Mouse (Mus musculus): ENCODE measurements at regions not wholly inside any gene's neighbourhood (a gene's known extent, or its start where the extent isn't known, plus 50 kb on each side); places are given as distances from the start of the nearest gene placed in this dataset.

GRCm38 (mm10) chr15:59783782-59784555 lies 232.4 kb downstream of the 4933412E24Rik start:
- peak overlapping the region; percentile 98 for H3K27ac ChIP-seq (replicated peaks; ENCODE audit: insufficient read depth, low read depth, low read length)
- H3K36me3 ChIP-seq (ENCODE audit: control insufficient read depth, insufficient read depth, low read length), result no peaks in the 10 kb centered on the region
- H3K79me2 ChIP-seq (ENCODE audit: control insufficient read depth, insufficient read depth, low read length), result no peaks in the 10 kb centered on the region
- H3K4me3 ChIP-seq (ENCODE audit: insufficient read depth, low read depth, low read length), result no peak overlapping the region
- peaks cover 20% of the 10 kb centered on the region for H3K4me1 ChIP-seq (ENCODE audit: control insufficient read depth, insufficient read depth, low read length)
- TF ChIP-seq POLR2A (IDR thresholded peaks at IDR 0.05; ENCODE audit: extremely low read depth, insufficient read depth, low read length) (no peak), CTCF (IDR thresholded peaks at IDR 0.05; ENCODE audit: low read depth, low read length) (no peak)
- no peaks in the 10 kb centered on the region for H3K27me3 ChIP-seq (ENCODE audit: control insufficient read depth, insufficient read depth, low read length)
- peak; percentile 95 for DNase-seq (ENCODE audit: extremely low read depth, low read depth, low spot score)
- H3K9ac ChIP-seq (ENCODE audit: low read depth, low read length), result peak overlapping the region; percentile 46
- WGBS, result 11% methylated on average over 22 of the region's 22 CpGs

DNA sequence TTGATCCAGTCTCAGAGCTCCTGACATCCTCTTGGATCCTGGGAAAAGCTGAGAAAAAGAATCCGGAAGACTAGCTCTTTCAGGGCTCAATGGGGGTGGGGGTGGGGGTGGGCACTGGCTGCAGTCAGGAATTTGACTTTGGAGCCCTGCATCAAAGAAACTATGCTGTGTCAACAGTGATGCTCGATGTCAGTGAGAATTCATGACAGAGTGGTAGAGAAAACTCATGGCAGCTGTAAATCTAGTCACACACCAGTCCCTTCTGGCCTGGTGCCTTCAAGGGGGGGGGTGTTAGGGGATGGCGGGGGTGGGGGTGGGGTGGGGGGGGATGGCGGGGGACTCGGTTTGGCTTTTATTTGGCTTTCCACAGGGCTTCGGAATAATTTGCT lies 233.0 kb downstream of the 4933412E24Rik start:
- WGBS, result 15% methylated on average over 6 of the region's 6 CpGs
- H3K27me3 ChIP-seq (ENCODE audit: control insufficient read depth, insufficient read depth, low read length), result no peaks in the 10 kb centered on the region
- H3K4me1 ChIP-seq (ENCODE audit: control insufficient read depth, insufficient read depth, low read length), result peaks cover 20% of the 10 kb centered on the region
- H3K36me3 ChIP-seq (ENCODE audit: control insufficient read depth, insufficient read depth, low read length), result no peaks in the 10 kb centered on the region
- no peaks in the 10 kb centered on the region for H3K79me2 ChIP-seq (ENCODE audit: control insufficient read depth, insufficient read depth, low read length)
- peak overlapping the region; percentile 88 for H3K27ac ChIP-seq (replicated peaks; ENCODE audit: insufficient read depth, low read depth, low read length)
- H3K4me3 ChIP-seq (ENCODE audit: insufficient read depth, low read depth, low read length), result no peak overlapping the region
- TF ChIP-seq CTCF (IDR thresholded peaks at IDR 0.05; ENCODE audit: low read depth, low read length) (no peak), POLR2A (IDR thresholded peaks at IDR 0.05; ENCODE audit: extremely low read depth, insufficient read depth, low read length) (no peak)
- no peak for DNase-seq (ENCODE audit: extremely low read depth, low read depth, low spot score)
- peak overlapping the region; percentile 46 for H3K9ac ChIP-seq (ENCODE audit: low read depth, low read length)

DNA sequence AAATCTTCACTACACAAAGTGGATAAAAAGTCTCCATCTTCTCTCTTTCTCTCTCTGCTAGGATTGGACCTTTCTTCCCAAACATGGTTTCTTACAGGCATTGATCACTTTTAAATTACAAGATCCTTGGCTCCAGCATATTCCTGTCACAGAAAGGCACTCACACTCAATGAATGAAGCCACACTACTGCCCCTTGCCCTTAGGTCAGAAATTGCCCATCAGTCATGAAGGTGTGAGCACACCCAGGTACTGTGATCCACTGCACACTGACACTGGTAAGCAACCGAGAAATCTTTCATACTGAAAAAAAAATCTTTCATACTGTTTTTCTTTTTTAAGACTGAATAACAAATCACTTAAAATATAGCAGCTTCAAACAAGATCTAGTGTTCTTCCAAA lies 235.9 kb downstream of the 4933412E24Rik start:
- 21% methylated on average over 1 of the region's 1 CpGs for WGBS

DNA sequence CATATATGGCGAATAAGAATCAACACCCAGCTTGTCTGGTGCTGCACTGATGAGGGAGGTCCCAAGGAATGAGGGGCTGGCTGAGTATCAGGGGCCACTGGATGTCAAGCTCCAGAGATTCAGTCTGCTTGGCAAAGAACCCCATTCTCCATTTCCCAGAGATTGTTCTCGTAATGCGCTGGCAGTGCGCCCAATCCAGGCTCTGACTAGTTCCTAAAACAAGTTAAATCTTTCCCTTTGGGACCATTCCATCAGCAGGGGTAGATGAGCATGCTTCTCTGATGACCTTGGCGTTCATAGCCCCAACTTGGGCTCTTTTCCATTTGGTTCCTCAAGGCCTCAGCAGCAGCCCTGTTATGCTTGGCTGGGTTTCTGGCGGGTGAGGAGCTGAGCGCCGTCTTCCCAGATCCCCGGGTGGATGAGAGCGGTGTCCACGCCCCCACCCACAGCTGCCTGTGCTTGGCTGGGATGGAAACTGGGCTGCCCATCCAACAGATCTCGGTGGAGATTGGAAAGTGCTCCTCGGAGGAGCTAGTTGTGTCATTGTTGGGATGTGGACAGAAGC lies 239.0 kb downstream of the 4933412E24Rik start:
- Histone ChIP-seq H3K9ac (ENCODE audit: low read depth, low read length) (no peak overlapping the region), H3K79me2 (ENCODE audit: control insufficient read depth, insufficient read depth, low read length) (no peaks in the 10 kb centered on the region), H3K27me3 (ENCODE audit: control insufficient read depth, insufficient read depth, low read length) (no peaks in the 10 kb centered on the region), H3K36me3 (ENCODE audit: control insufficient read depth, insufficient read depth, low read length) (no peaks in the 10 kb centered on the region), H3K4me1 (ENCODE audit: control insufficient read depth, insufficient read depth, low read length) (peaks cover 30% of the 10 kb centered on the region), H3K4me3 (ENCODE audit: insufficient read depth, low read depth, low read length) (no peak overlapping the region), H3K27ac (replicated peaks; ENCODE audit: insufficient read depth, low read depth, low read length) (0 out of 2 replicates have a peak overlapping the region, but pooled peaks have one; percentile 15)
- TF ChIP-seq POLR2A (IDR thresholded peaks at IDR 0.05; ENCODE audit: extremely low read depth, insufficient read depth, low read length) (no peak), CTCF (IDR thresholded peaks at IDR 0.05; ENCODE audit: low read depth, low read length) (no peak)
- WGBS, result 74% methylated on average over 13 of the region's 13 CpGs
- peak; percentile 61 for DNase-seq (ENCODE audit: extremely low read depth, low read depth, low spot score)

More for the DNA sequence above, 235.9 kb downstream of the 4933412E24Rik start:
- Histone ChIP-seq H3K79me2 (ENCODE audit: control insufficient read depth, insufficient read depth, low read length) (no peaks in the 10 kb centered on the region), H3K4me1 (ENCODE audit: control insufficient read depth, insufficient read depth, low read length) (peaks cover 25% of the 10 kb centered on the region), H3K9ac (ENCODE audit: low read depth, low read length) (no peak overlapping the region), H3K27me3 (ENCODE audit: control insufficient read depth, insufficient read depth, low read length) (no peaks in the 10 kb centered on the region), H3K36me3 (ENCODE audit: control insufficient read depth, insufficient read depth, low read length) (no peaks in the 10 kb centered on the region), H3K27ac (replicated peaks; ENCODE audit: insufficient read depth, low read depth, low read length) (no peak overlapping the region), H3K4me3 (ENCODE audit: insufficient read depth, low read depth, low read length) (no peak overlapping the region)
- DNase-seq (ENCODE audit: extremely low read depth, low read depth, low spot score), result peak; percentile 83
- no peak for TF ChIP-seq POLR2A (IDR thresholded peaks at IDR 0.05; ENCODE audit: extremely low read depth, insufficient read depth, low read length)
- no peak for TF ChIP-seq CTCF (IDR thresholded peaks at IDR 0.05; ENCODE audit: low read depth, low read length)

- Histone ChIP-seq H3K9ac (ENCODE audit: low read depth, low read length) (peak overlapping the region; percentile 22), H3K27me3 (ENCODE audit: control insufficient read depth, insufficient read depth, low read length) (no peaks in the 10 kb centered on the region), H3K27ac (replicated peaks; ENCODE audit: insufficient read depth, low read depth, low read length) (peak overlapping the region; percentile 80), H3K79me2 (ENCODE audit: control insufficient read depth, insufficient read depth, low read length) (no peaks in the 10 kb centered on the region), H3K4me1 (ENCODE audit: control insufficient read depth, insufficient read depth, low read length) (peaks cover 28% of the 10 kb centered on the region), H3K4me3 (ENCODE audit: insufficient read depth, low read depth, low read length) (no peak overlapping the region), H3K36me3 (ENCODE audit: control insufficient read depth, insufficient read depth, low read length) (no peaks in the 10 kb centered on the region)
- peak; percentile 86 for DNase-seq (ENCODE audit: extremely low read depth, low read depth, low spot score)
- 15% methylated on average over 3 of the region's 3 CpGs for WGBS
- TF ChIP-seq POLR2A (IDR thresholded peaks at IDR 0.05; ENCODE audit: extremely low read depth, insufficient read depth, low read length), result no peak
- TF ChIP-seq CTCF (IDR thresholded peaks at IDR 0.05; ENCODE audit: low read depth, low read length), result no peak
Measured at GRCm38 (mm10) chr15:59775781-59776180, 240.6 kb downstream of the 4933412E24Rik start.

DNA sequence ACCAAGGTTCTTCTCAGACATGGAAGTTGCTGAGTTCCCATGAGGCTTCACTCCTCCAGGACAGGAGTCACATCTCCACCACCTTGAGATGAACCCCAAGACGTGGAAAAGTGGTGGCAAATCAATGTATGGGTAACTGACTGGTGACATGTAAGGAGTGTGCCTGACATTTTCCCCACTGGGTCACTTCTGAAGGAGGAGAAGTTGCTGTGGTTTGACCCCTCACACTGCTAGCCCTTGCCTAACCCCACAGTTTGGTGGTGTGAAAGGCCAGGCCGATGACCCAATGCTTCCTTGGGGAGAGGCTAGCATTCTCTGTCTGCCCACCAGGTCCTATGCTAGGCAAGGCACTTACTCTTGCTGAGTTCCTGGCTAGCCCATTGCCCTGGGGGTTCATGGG lies 242.4 kb downstream of the 4933412E24Rik start:
- TF ChIP-seq CTCF (IDR thresholded peaks at IDR 0.05; ENCODE audit: low read depth, low read length), result no peak
- TF ChIP-seq POLR2A (IDR thresholded peaks at IDR 0.05; ENCODE audit: extremely low read depth, insufficient read depth, low read length), result no peak
- Histone ChIP-seq H3K4me3 (ENCODE audit: insufficient read depth, low read depth, low read length) (no peak overlapping the region), H3K27me3 (ENCODE audit: control insufficient read depth, insufficient read depth, low read length) (no peaks in the 10 kb centered on the region), H3K4me1 (ENCODE audit: control insufficient read depth, insufficient read depth, low read length) (peaks cover 28% of the 10 kb centered on the region), H3K36me3 (ENCODE audit: control insufficient read depth, insufficient read depth, low read length) (no peaks in the 10 kb centered on the region), H3K79me2 (ENCODE audit: control insufficient read depth, insufficient read depth, low read length) (no peaks in the 10 kb centered on the region), H3K27ac (replicated peaks; ENCODE audit: insufficient read depth, low read depth, low read length) (peak overlapping the region; percentile 91), H3K9ac (ENCODE audit: low read depth, low read length) (no peak overlapping the region)
- 93% methylated on average over 2 of the region's 2 CpGs for WGBS
- no peak for DNase-seq (ENCODE audit: extremely low read depth, low read depth, low spot score)

All from liver, adult 2 months (tissue).